In the genomic region with DNA sequence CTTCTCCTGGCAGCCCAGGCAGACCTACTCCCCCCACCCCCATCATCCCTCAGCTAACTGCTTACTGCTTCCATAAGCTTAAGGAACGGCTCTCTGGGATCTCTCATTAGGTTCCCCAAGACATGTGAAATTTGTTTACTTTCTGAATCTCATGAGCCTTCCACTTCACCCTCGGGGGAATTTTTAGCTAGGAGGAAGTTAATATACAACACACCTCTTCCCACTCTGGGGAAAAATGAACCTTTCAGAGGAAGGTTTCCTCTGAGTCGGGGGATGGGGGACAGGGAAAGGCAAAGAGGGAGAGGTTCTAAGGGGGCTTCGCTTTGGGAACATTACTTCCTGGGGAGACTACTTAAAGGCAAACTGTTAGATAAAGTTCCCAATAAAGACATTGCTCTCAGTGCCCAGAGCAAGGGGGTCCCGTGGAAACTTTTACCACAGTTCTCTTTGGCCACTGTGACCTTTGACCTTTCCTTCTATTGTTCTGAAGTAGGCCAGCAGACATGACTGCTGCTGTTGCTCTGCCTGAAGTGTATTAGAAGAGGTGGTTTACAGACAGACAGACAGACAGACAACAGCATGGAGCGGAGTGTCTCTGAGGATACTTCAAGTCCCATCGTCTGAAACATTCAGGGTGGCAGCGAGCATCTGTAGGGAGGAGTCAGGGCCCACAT, we compare ENCODE assay signal across 14 mouse cellular contexts. TPM values are rescaled to one million over a fixed set of nuclear protein-coding genes. Genes with fewer than 3 reads are reported as not detected.
DNase-seq lines count a peak whose midpoint lies in the region; ATAC-seq and TF ChIP-seq lines count a peak whose summit lies in the region.
"Had no signal": no experiment of that assay in that cellular context is flagged by ENCODE, and none has a peak within 500 bp of the region (broad histone marks: within the 10 kb centered on the region; RNA-seq: fewer than 3 reads in every experiment).

No protein-coding gene starts in this region.

- H3K27ac ChIP-seq in lung, postnatal 0 days (ENCODE audit: low read length), result no peak overlapping the region
- H3K27ac ChIP-seq in kidney, embryonic 15.5 days, result peak overlapping the region; percentile 75
- H3K27ac ChIP-seq: hindbrain, embryonic 14.5 days had no signal

- no peaks in the 10 kb centered on the region for H3K27me3 ChIP-seq in lung, postnatal 0 days (replicated peaks; ENCODE audit: insufficient read depth, low read length)
- no peaks in the 10 kb centered on the region for H3K27me3 ChIP-seq in kidney, embryonic 15.5 days

- WGBS in lung, postnatal 0 days, result 38% methylated on average over 8 of the region's 8 CpGs
- WGBS in kidney, embryonic 15.5 days, result 36% methylated on average over 8 of the region's 8 CpGs

- H3K4me1 ChIP-seq in lung, postnatal 0 days (ENCODE audit: insufficient read depth, low read depth, low read length), result no peaks in the 10 kb centered on the region
- H3K4me1 ChIP-seq in kidney, embryonic 15.5 days, result peaks cover 23% of the 10 kb centered on the region

- TF ChIP-seq CTCF in lung, postnatal 0 days (IDR thresholded peaks at IDR 0.05), result no peak

- H3K9me3 ChIP-seq in lung, postnatal 0 days (ENCODE audit: low read length), result no peaks in the 10 kb centered on the region
- no peaks in the 10 kb centered on the region for H3K9me3 ChIP-seq in kidney, embryonic 15.5 days (replicated peaks)

- H3K36me3 ChIP-seq in lung, postnatal 0 days (ENCODE audit: insufficient read depth, low read length), result no peaks in the 10 kb centered on the region
- H3K36me3 ChIP-seq in kidney, embryonic 15.5 days, result no peaks in the 10 kb centered on the region

- H3K4me3 ChIP-seq in lung, postnatal 0 days (ENCODE audit: low read depth, low read length), result no peak overlapping the region
- H3K4me3 ChIP-seq in kidney, embryonic 15.5 days (replicated peaks), result no peak overlapping the region

- H3K4me2 ChIP-seq in lung, postnatal 0 days (replicated peaks; ENCODE audit: low read depth, low read length), result no peak overlapping the region
- H3K4me2 ChIP-seq in kidney, embryonic 15.5 days, result no peak overlapping the region
- H3K4me2 ChIP-seq: hindbrain, embryonic 14.5 days had no signal

- ATAC-seq in lung, postnatal 0 days, result no peak
- peak; percentile 61 for ATAC-seq in kidney, embryonic 15.5 days (replicated peaks; ENCODE audit: low FRiP score)
- ATAC-seq: forebrain, embryonic 14.5 days; liver, postnatal 0 days had no signal

- peak; percentile 45 for DNase-seq in embryo, embryonic 10 days (ENCODE audit: low spot score)
- no peak for DNase-seq in embryo, embryonic 9.5 days (ENCODE audit: extremely low spot score)
- peak; percentile 39 for DNase-seq in lung, postnatal 0 days (ENCODE audit: low spot score)
- no peak for DNase-seq in lung, adult 18-20 months
- DNase-seq in yolk sac, embryonic 10.5 days (ENCODE audit: low spot score), result peak; percentile 74
- no peak for DNase-seq in spleen, postnatal 36 days (ENCODE audit: low spot score in 2 of 2)
- no peak for DNase-seq in adrenal gland, postnatal 25 days
- DNase-seq: adrenal gland, postnatal 14 days; cerebellum, postnatal 10 days; layer of hippocampus, postnatal 36 days; liver, postnatal 0 days had no signal

- no peak for TF ChIP-seq EP300 in lung, postnatal 0 days (IDR thresholded peaks at IDR 0.05)

- H3K9ac ChIP-seq in lung, postnatal 0 days (replicated peaks; ENCODE audit: low read depth), result no peak overlapping the region
- no peak overlapping the region for H3K9ac ChIP-seq in kidney, embryonic 15.5 days
- H3K9ac ChIP-seq: hindbrain, embryonic 14.5 days; liver, postnatal 0 days had no signal

RNA-seq across cellular contexts. Expression of a gene that starts 22.5 kb away (rescaled TPM):
- 54.7 and 83.4 TPM in 2 replicates for polyA plus RNA-seq in lung, postnatal 0 days (2015; fragmentation: Nextera tagmentation; extraction: Ambion mirVana)
- polyA plus RNA-seq in kidney, embryonic 15.5 days (2015; fragmentation: Nextera tagmentation; extraction: Ambion mirVana), result 40.2 and 42.8 TPM in 2 replicates
- 15.2 and 29.0 TPM in 2 replicates for total RNA-seq in adrenal gland, postnatal 25 days (2021)

RNA-seq across cellular contexts. Expression of a gene that starts 30.4 kb away (rescaled TPM):
- 4.9 and 5.7 TPM in 2 replicates for polyA plus RNA-seq in lung, postnatal 0 days (2015; fragmentation: Nextera tagmentation; extraction: Ambion mirVana)
- polyA plus RNA-seq in kidney, embryonic 15.5 days (2015; fragmentation: Nextera tagmentation; extraction: Ambion mirVana), result 19.6 and 20.3 TPM in 2 replicates
- total RNA-seq in adrenal gland, postnatal 25 days (2021), result 15.4 and 22.0 TPM in 2 replicates

Comparison
In these comparisons a context has a peak if more than half of its experiments do, and no peak if none do; other contexts are left out.
1. DNase-seq: peak in embryo, embryonic 10 days (single experiment), lung, postnatal 0 days (single experiment) and yolk sac, embryonic 10.5 days (single experiment); none in embryo, embryonic 9.5 days (single experiment), lung, adult 18-20 months (0 of 2), spleen, postnatal 36 days (0 of 2) and adrenal gland, postnatal 25 days (single experiment).